Mouse (Mus musculus): ENCODE measurements around the gene Farp2. TPM values are rescaled to one million over a fixed set of nuclear protein-coding genes. Genes with fewer than 3 reads are reported as not detected.

Farp2 gene
- 3.9 TPM in 2 replicates for polyA plus RNA-seq (2015; fragmentation: Nextera tagmentation; extraction: Ambion mirVana)

DNA sequence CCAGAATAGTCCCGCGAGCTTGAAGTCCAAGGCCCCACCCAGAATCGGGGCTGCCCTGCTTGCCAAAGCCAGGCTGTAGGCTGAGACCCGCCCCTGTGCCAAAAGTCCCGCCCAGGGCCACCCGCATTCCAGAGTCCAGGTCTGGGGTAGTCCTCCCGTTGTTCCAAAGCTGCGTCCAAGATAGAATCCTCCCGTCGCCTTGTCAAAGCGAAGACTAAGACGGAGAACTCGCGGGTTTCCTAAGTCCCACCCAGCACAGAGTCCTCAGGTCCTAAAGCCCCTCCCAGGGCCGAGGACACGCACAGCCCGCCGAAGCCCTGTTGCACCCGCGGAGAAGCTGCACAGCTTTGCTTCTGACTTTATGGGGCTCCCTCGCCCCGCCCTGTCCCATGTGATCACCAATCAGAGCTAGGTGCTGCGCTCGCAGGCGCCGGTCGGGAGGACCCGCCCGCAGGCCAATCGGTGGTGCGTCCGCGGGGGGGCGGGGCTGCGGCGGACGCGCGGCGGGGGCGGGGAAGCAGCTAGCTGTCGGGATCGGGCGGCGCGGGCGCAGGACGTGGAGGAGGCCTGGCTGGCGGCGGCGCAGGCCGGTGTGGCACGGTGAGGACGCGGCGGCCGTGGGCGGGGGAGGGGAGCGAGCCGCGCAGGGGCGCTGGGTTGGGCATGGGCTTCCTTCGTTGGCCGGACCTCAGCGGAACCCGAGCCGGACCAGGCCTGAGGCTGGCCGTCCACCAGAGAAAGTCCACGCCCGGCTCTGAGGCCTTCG lies at the start of gene Farp2:
Gene Farp2 (plus strand): TSS at position 495 of the 766 bp plus-strand sequence.
- Histone ChIP-seq H3K9ac (replicated peaks; ENCODE audit: low read depth, low read length) (peak within 1 kb of the TSS; percentile 70), H3K4me2 (ENCODE audit: low read length) (peak within 1 kb of the TSS; percentile 73), H3K36me3 (ENCODE audit: control insufficient read depth, insufficient read depth) (peaks cover 2% of the 10 kb centered on the region), H3K4me1 (replicated peaks; ENCODE audit: control insufficient read depth, insufficient read depth, low read length) (peaks cover 16% of the 10 kb centered on the region), H3K4me3 (replicated peaks; ENCODE audit: low read length) (peak within 1 kb of the TSS; percentile 64), H3K27ac (ENCODE audit: low read length) (peak within 1 kb of the TSS; percentile 8; the same call in 1 of the 2 replicates), H3K27me3 (replicated peaks; ENCODE audit: control insufficient read depth, insufficient read depth, low read length) (no peaks in the 10 kb centered on the region), H3K9me3 (ENCODE audit: control insufficient read depth, low read length) (no peaks in the 10 kb centered on the region)
- peak; percentile 98 for ATAC-seq
- WGBS = 1% methylated on average over 69 of the region's 71 CpGs

DNA sequence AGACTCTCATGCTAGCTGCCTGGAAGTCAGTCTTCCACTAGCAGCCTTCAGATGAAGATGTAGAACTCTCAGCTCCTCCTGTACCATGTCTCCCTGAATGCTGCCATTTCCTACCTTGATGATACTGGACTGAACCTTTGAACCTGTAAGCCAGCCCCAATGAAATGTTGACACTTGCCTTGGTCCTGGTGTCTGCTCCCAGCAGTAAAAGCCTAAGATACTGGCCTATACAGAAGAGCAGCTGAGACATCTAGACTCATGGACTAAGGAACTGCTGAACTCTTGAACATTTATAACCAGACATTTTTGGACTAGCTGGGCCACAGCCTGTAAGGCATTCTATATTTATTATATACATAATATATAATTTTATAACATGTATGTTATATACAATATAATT lies 46.8 kb upstream of the Farp2 start:
- ATAC-seq = no peak

DNA sequence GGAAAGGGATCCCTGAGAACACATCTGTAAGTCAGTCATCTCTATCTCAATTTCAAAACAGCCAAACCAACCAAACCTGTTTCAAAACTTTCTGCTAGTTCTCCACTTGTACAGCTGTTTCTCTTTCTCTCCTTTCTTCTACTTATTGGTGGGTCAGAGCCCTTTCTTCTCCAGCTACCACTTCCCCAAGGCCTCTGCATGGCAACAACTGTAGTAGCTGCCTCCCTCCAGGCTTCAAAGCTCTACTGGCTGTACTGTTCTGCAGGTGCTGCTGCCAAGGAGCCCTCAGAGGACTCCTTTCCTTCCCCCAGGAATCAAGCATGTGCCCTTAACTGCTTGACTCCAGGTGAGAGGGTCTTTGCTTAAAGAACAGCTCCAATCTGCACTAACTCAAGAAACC lies 46.1 kb upstream of the Farp2 start:
- no peaks in the 10 kb centered on the region for H3K36me3 ChIP-seq (ENCODE audit: control insufficient read depth, insufficient read depth)
- H3K27ac ChIP-seq (ENCODE audit: low read length) = no peak overlapping the region
- H3K27me3 ChIP-seq (replicated peaks; ENCODE audit: control insufficient read depth, insufficient read depth, low read length) = no peaks in the 10 kb centered on the region
- no peak for ATAC-seq
- no peak overlapping the region for H3K9ac ChIP-seq (replicated peaks; ENCODE audit: low read depth, low read length)
- H3K4me3 ChIP-seq (replicated peaks; ENCODE audit: low read length) = no peak overlapping the region
- no peaks in the 10 kb centered on the region for H3K9me3 ChIP-seq (ENCODE audit: control insufficient read depth, low read length)
- H3K4me1 ChIP-seq (replicated peaks; ENCODE audit: control insufficient read depth, insufficient read depth, low read length) = no peaks in the 10 kb centered on the region
- no peak overlapping the region for H3K4me2 ChIP-seq (ENCODE audit: low read length)

More for the DNA sequence above, 46.8 kb upstream of the Farp2 start:
- H3K4me3 ChIP-seq (replicated peaks; ENCODE audit: low read length) = no peak overlapping the region
- H3K9ac ChIP-seq (replicated peaks; ENCODE audit: low read depth, low read length) = no peak overlapping the region
- H3K4me1 ChIP-seq (replicated peaks; ENCODE audit: control insufficient read depth, insufficient read depth, low read length) = no peaks in the 10 kb centered on the region
- H3K27ac ChIP-seq (ENCODE audit: low read length) = no peak overlapping the region
- no peaks in the 10 kb centered on the region for H3K36me3 ChIP-seq (ENCODE audit: control insufficient read depth, insufficient read depth)
- no peaks in the 10 kb centered on the region for H3K27me3 ChIP-seq (replicated peaks; ENCODE audit: control insufficient read depth, insufficient read depth, low read length)
- no peaks in the 10 kb centered on the region for H3K9me3 ChIP-seq (ENCODE audit: control insufficient read depth, low read length)
- no peak overlapping the region for H3K4me2 ChIP-seq (ENCODE audit: low read length)

DNA sequence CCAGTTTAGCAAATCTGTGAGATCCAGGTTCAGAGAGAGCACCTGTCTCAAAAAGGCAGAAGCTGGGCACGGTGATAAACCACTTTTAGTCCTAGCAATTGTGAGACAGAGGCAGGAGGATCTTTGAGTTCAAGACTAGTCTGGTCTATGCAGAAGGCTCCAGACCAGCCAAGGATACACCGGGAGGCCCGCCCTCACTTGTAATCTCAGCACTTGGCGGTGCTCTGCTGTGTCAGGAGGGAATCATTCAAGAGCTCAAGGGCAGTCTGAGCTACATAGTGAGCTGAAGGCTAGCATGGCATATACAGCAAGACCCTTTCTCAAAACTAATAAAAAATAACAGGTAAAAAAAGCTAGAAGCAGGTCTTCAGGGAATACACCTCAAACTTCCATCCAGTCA lies 43.3 kb upstream of the Farp2 start:
- Histone ChIP-seq H3K9ac (replicated peaks; ENCODE audit: low read depth, low read length) (no peak overlapping the region), H3K27me3 (replicated peaks; ENCODE audit: control insufficient read depth, insufficient read depth, low read length) (no peaks in the 10 kb centered on the region), H3K36me3 (ENCODE audit: control insufficient read depth, insufficient read depth) (no peaks in the 10 kb centered on the region), H3K4me1 (replicated peaks; ENCODE audit: control insufficient read depth, insufficient read depth, low read length) (no peaks in the 10 kb centered on the region), H3K9me3 (ENCODE audit: control insufficient read depth, low read length) (no peaks in the 10 kb centered on the region), H3K27ac (ENCODE audit: low read length) (no peak overlapping the region), H3K4me2 (ENCODE audit: low read length) (no peak overlapping the region), H3K4me3 (replicated peaks; ENCODE audit: low read length) (no peak overlapping the region)
- WGBS = 84% methylated on average over 4 of the region's 4 CpGs
- no peak for ATAC-seq

DNA sequence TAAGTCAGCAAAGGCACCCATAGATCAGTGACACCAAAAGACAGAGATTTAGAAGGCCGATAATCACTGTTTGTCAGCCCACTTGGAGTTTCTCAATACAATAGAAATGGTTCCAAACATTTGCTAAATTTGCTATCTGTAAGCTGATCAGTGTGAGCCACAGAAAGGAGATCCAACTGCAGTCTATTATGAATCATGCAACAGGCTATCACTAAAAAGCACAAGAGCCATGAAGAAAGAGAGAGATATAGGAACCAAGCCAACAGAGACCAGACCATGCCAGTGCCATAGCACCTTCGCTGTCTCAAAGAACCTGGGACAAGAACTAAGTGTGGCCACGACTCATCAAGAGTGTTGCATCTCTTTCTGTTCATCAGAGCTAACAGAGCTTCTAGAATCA lies 36.2 kb upstream of the Farp2 start:
- Histone ChIP-seq H3K27me3 (replicated peaks; ENCODE audit: control insufficient read depth, insufficient read depth, low read length) (no peaks in the 10 kb centered on the region), H3K4me2 (ENCODE audit: low read length) (no peak overlapping the region), H3K9ac (replicated peaks; ENCODE audit: low read depth, low read length) (no peak overlapping the region), H3K36me3 (ENCODE audit: control insufficient read depth, insufficient read depth) (no peaks in the 10 kb centered on the region), H3K4me3 (replicated peaks; ENCODE audit: low read length) (no peak overlapping the region), H3K27ac (ENCODE audit: low read length) (no peak overlapping the region), H3K4me1 (replicated peaks; ENCODE audit: control insufficient read depth, insufficient read depth, low read length) (peaks cover 8% of the 10 kb centered on the region), H3K9me3 (ENCODE audit: control insufficient read depth, low read length) (no peaks in the 10 kb centered on the region)
- no peak for ATAC-seq
- WGBS = 95% methylated on average over 3 of the region's 3 CpGs

DNA sequence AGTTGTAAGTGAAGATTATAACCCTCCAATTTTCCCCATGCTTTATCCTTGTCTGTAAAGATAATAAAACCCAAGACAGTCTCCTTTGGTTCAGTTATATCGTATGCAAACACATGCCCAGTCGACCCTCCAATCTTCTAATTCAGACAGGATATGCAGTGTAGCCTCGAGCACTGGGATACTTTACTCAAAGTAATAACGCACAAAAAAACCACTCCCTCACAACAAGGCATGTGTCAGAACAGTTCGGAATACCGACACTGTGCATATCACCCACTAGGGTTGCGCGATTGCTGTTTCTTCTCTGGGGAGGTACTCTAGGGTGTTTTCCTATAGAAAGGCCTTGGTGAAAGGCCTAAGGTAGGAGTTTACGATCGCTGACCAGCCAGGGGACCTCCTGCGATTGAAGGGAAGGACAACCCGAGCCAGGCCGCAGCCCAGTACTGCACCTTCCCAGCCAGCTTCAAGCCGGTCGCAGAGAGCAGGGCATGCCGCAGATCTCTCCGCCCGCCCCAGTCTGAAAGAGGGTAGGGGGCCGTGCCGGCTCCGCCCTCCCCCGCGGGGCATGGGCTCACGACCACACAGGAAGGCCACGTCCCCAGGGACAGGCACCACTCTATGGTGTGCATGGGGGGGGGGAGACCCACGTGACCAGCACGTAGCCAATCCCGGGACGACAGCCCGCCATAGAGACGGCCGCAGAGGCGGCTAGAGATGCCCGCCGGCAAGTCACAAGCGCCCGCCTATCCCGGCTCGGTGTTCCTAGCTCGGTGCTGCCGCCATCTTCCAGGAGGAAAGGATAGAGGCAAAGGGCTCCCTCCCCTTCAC lies 33.9 kb upstream of the Farp2 start:
- Histone ChIP-seq H3K4me1 (replicated peaks; ENCODE audit: control insufficient read depth, insufficient read depth, low read length) (peaks cover 8% of the 10 kb centered on the region), H3K9ac (replicated peaks; ENCODE audit: low read depth, low read length) (peak overlapping the region; percentile 82), H3K36me3 (ENCODE audit: control insufficient read depth, insufficient read depth) (no peaks in the 10 kb centered on the region), H3K9me3 (ENCODE audit: control insufficient read depth, low read length) (no peaks in the 10 kb centered on the region), H3K4me3 (replicated peaks; ENCODE audit: low read length) (peak overlapping the region; percentile 86), H3K27ac (ENCODE audit: low read length) (peak overlapping the region; percentile 92), H3K4me2 (ENCODE audit: low read length) (peak overlapping the region; percentile 57), H3K27me3 (replicated peaks; ENCODE audit: control insufficient read depth, insufficient read depth, low read length) (no peaks in the 10 kb centered on the region)
- under 1% methylated on average over 40 of the region's 41 CpGs for WGBS
- peak; percentile 95 for ATAC-seq

DNA sequence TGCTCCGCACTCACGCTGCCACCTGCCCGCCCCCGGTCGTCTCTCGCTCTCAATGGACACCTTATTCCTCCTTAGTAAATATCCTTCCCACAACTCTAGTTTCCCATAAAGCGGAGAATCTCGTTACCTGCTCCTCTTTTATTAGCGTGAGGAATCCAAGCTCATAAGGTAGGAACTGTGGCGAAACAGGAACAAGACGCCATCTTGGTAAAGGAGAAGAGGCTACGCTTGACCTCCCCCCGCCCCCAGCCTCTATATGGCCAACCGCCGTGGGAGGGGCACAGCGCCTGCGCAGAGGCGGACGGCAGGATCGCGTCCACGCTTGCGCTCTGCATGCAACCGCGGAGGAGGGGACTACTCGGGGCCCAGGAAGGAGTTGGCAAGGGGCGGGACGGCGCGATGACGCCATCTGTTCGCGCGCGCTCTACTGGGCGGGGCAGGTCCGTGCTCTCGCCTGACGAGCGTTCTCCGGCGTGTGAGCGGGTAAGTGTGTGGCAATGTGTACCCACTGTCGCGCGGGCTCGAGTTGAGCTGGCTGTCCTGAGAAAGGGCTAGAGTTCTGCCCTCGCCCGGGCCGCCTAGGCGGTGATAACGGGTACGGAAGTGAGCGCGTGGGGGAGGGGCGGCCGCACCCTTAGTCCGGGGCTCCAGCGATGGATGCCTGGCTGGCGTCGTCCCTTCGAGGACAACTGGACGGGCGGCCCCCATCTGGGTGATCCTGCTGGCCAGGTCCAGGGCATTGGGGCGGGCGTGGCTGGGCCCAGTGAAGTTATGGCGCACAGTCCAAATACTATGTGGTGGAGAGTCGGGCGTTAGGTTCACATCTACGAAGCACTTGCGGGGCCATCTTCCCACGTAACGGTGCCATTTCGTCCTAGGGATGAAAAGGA lies 33.0 kb upstream of the Farp2 start, which contains the start of gene Hdlbp:
Gene Hdlbp (minus strand): TSS at position 230 of the 890 bp plus-strand sequence.
- WGBS = under 1% methylated on average over 71 of the region's 74 CpGs
- peak within 1 kb of the TSS; percentile 88 for H3K9ac ChIP-seq (replicated peaks; ENCODE audit: low read depth, low read length)
- peak within 1 kb of the TSS; percentile 92 for H3K27ac ChIP-seq (ENCODE audit: low read length)
- H3K4me3 ChIP-seq (replicated peaks; ENCODE audit: low read length) = peak within 1 kb of the TSS; percentile 86
- peak within 1 kb of the TSS; percentile 66 for H3K4me2 ChIP-seq (ENCODE audit: low read length)
- H3K27me3 ChIP-seq (replicated peaks; ENCODE audit: control insufficient read depth, insufficient read depth, low read length) = no peaks in the 10 kb centered on the region
- peaks cover 8% of the 10 kb centered on the region for H3K4me1 ChIP-seq (replicated peaks; ENCODE audit: control insufficient read depth, insufficient read depth, low read length)
- ATAC-seq = peak; percentile 92
- H3K9me3 ChIP-seq (ENCODE audit: control insufficient read depth, low read length) = no peaks in the 10 kb centered on the region
- no peaks in the 10 kb centered on the region for H3K36me3 ChIP-seq (ENCODE audit: control insufficient read depth, insufficient read depth)

DNA sequence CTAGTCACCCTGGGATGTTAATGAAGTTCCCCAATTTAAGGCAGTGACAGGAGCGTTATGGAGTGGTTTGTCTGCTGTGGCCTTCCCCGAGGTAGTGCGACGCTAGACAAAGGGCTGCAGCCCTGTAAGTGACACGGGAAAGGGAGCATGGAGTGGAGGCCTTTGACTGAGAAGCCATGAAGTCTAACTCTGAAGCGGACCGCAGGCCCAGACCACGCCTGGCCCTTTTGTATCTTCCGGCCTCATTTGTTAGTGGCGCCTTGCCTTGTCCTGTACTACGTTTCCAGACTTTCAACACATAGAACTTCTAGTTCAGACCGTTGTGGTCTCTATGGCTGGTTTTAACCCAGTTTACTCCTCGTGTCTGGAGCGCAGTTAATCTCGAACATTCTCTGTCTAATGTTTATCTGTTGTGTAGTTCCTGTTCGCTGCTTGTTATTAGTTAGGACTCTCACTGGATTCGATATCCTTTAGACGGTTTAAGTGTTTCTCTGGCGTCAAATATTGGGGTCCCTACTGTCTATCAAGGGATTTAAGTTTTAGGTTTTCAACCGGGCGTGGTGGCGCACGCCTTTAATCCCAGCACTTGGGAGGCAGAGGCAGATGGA lies 32.3 kb upstream of the Farp2 start:
- ATAC-seq = no peak
- H3K4me2 ChIP-seq (ENCODE audit: low read length) = peak overlapping the region; percentile 66
- 6% methylated on average over 23 of the region's 23 CpGs for WGBS

More for the DNA sequence above, 32.3 kb upstream of the Farp2 start:
- no peaks in the 10 kb centered on the region for H3K27me3 ChIP-seq (replicated peaks; ENCODE audit: control insufficient read depth, insufficient read depth, low read length)
- peak overlapping the region; percentile 88 for H3K9ac ChIP-seq (replicated peaks; ENCODE audit: low read depth, low read length)
- H3K9me3 ChIP-seq (ENCODE audit: control insufficient read depth, low read length) = no peaks in the 10 kb centered on the region
- peak overlapping the region; percentile 92 for H3K27ac ChIP-seq (ENCODE audit: low read length)
- peak overlapping the region; percentile 86 for H3K4me3 ChIP-seq (replicated peaks; ENCODE audit: low read length)
- H3K36me3 ChIP-seq (ENCODE audit: control insufficient read depth, insufficient read depth) = no peaks in the 10 kb centered on the region
- peaks cover 8% of the 10 kb centered on the region for H3K4me1 ChIP-seq (replicated peaks; ENCODE audit: control insufficient read depth, insufficient read depth, low read length)
